Mouse (Mus musculus): ENCODE measurements at regions not wholly inside any gene's neighbourhood (a gene's known extent, or its start where the extent isn't known, plus 50 kb on each side); places are given as distances from the start of the nearest gene placed in this dataset.

DNA sequence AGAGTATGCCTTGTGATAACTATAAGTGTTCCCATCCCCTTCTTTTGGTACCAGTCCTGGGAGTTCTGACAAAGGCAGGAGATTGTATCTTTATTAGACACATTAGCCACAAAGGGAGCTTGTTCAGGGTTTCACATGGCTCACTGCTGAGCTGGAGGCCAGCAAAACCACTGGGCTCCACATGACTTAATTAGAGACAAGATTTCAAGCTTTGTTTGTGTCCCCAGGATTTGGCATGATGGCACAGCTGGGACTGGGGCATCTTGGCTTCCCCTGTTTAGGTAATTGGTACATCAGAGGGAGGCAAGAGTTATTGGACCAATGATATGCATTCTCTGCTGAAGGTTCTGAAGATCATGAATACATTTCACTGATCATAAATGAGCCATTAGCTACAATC lies 456.8 kb upstream of the Tmpo start:
- Histone ChIP-seq H3K27me3 (ENCODE audit: poor library complexity, severe bottlenecking) (no peaks in the 10 kb centered on the region), H3K4me3 (no peak overlapping the region), H3K9me3 (no peaks in the 10 kb centered on the region), H3K27ac (no peak overlapping the region), H3K36me3 (replicated peaks) (no peaks in the 10 kb centered on the region), H3K4me1 (peaks cover 8% of the 10 kb centered on the region)
- DNase-seq (ENCODE audit: extremely low spot score, low spot score): no peak

DNA sequence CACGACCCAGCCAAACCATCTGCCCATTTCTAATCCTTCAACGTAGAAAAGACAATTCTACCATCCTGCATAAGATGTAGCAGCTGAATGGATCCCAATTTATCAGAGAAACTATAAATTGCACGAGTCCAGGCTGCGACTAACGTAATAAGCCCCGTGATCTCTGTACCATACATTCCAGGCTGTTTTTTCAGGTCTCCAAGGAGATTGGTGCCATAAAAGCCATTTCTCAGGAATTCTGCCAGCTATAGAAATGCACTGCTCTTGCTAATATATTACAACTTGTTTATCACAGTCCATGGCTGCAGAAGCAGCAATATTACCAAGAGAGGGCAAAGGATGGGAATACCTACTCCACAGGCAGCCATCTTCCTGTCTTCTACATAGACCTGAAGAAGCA lies 447.6 kb upstream of the Tmpo start:
- no peak for DNase-seq (ENCODE audit: extremely low spot score, low spot score)
- Histone ChIP-seq H3K4me3 (no peak overlapping the region), H3K27ac (no peak overlapping the region), H3K36me3 (replicated peaks) (no peaks in the 10 kb centered on the region), H3K9me3 (no peaks in the 10 kb centered on the region), H3K27me3 (ENCODE audit: poor library complexity, severe bottlenecking) (no peaks in the 10 kb centered on the region), H3K4me1 (peaks cover 7% of the 10 kb centered on the region; the same call in 1 of the 2 replicates)
- 75% methylated on average over 6 of the region's 6 CpGs for WGBS

DNA sequence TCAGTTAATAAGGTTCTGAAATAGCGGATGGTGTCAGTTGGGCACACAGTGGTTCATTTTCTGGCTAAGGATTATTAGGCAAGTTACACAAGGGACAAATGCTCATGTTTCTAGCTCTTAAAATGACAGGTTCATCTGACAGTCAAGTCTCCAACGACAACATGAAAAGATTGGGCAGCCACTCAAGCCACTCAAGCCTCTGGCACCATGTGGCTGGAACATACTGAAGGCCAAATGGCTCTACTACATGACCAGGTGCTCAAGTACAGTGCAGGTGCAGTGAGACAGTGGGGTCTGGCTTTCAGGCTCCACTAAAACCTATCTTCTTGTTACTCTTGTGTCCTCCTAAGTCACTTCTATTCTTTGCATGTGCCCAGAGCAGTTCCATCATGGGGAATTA lies 441.2 kb upstream of the Tmpo start:
- Histone ChIP-seq H3K4me1 (peaks cover under 1% of the 10 kb centered on the region), H3K36me3 (replicated peaks) (no peaks in the 10 kb centered on the region), H3K27ac (no peak overlapping the region), H3K9me3 (no peaks in the 10 kb centered on the region), H3K4me3 (no peak overlapping the region), H3K27me3 (ENCODE audit: poor library complexity, severe bottlenecking) (no peaks in the 10 kb centered on the region)
- DNase-seq (ENCODE audit: extremely low spot score, low spot score): no peak
- WGBS: 90% methylated on average over 2 of the region's 2 CpGs

DNA sequence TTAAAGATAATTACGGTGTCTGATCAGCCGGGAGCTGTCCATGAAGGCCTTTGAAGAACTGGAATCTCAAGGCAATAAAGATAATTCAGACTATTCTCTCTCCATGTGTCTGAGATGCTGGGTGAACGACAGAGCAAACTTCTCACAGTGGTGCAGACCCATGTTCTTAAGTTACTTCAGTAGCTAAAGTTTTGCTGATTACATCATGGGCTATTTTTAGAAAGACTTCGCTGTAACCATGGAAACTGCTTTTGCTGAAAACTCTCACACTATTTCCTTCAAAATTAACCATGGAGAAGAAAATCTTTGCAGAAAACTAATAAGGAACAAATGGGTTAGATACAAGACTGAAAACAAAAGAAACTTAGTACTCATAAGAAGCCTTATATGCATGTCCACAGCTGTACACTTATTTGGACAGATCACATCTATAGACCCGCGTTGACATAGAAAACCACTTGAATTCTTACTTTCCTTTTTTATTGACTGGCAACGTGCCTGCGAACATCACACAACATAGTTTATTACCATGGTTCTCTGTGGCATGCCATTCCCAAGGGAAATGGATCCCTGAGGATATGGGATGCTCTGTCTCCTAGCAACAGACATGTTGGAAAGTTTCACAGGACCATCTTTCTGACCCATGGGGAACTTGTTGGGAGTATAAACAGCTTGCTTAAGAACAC lies 432.8 kb upstream of the Tmpo start:
- DNase-seq (ENCODE audit: extremely low spot score, low spot score): no peak
- no peaks in the 10 kb centered on the region for H3K36me3 ChIP-seq (replicated peaks)
- H3K4me3 ChIP-seq: no peak overlapping the region
- H3K9me3 ChIP-seq: no peaks in the 10 kb centered on the region
- H3K27ac ChIP-seq: no peak overlapping the region
- no peaks in the 10 kb centered on the region for H3K27me3 ChIP-seq (ENCODE audit: poor library complexity, severe bottlenecking)
- WGBS: 89% methylated on average over 8 of the region's 8 CpGs
- peaks cover 30% of the 10 kb centered on the region for H3K4me1 ChIP-seq

DNA sequence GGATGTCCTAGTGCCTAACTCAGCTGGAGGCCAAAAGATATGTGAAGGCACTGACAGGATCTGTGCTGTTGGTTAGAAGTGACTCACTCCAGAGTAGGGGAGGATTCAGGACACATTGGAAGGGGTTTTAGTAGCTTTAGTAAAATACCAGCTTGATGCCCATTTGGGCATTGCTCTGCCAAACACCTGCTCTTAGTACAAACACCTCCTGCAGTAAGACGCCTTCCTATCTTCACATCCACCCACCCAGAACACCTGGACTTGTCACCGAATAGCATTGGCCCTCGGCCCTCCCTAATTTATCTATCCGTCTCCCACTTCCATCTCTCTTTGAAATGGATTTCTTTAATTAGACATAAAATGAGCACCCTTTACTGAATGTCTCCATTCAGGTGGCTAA lies 430.9 kb upstream of the Tmpo start:
- DNase-seq (ENCODE audit: extremely low spot score, low spot score): no peak
- no peaks in the 10 kb centered on the region for H3K27me3 ChIP-seq (ENCODE audit: poor library complexity, severe bottlenecking)
- H3K4me3 ChIP-seq: no peak overlapping the region
- 93% methylated on average over 4 of the region's 4 CpGs for WGBS
- H3K4me1 ChIP-seq: peaks cover 27% of the 10 kb centered on the region
- H3K27ac ChIP-seq: no peak overlapping the region
- no peaks in the 10 kb centered on the region for H3K9me3 ChIP-seq
- no peaks in the 10 kb centered on the region for H3K36me3 ChIP-seq (replicated peaks)

DNA sequence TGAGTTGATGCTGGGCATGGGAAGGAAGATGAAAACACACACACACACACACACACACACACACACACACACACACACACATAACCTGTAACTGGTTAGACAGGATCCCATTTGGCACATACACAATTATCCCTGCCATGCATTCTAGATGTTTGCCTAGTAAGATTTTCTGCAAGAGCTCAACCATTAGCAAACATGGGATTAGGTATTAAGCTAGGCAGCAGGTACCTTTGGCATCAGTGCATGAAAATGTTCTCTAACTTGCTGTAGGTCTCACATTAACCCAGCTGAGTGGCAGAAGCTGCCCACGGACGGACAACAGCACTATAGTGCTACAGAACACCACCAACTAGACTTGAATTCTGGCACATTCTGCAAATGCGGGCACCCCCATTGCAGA lies 413.8 kb upstream of the Tmpo start:
- 95% methylated on average over 3 of the region's 3 CpGs for WGBS
- no peaks in the 10 kb centered on the region for H3K27me3 ChIP-seq (ENCODE audit: poor library complexity, severe bottlenecking)
- H3K27ac ChIP-seq: no peak overlapping the region
- DNase-seq (ENCODE audit: extremely low spot score, low spot score): no peak
- H3K9me3 ChIP-seq: no peaks in the 10 kb centered on the region
- no peaks in the 10 kb centered on the region for H3K36me3 ChIP-seq (replicated peaks)
- H3K4me3 ChIP-seq: no peak overlapping the region
- no peaks in the 10 kb centered on the region for H3K4me1 ChIP-seq

DNA sequence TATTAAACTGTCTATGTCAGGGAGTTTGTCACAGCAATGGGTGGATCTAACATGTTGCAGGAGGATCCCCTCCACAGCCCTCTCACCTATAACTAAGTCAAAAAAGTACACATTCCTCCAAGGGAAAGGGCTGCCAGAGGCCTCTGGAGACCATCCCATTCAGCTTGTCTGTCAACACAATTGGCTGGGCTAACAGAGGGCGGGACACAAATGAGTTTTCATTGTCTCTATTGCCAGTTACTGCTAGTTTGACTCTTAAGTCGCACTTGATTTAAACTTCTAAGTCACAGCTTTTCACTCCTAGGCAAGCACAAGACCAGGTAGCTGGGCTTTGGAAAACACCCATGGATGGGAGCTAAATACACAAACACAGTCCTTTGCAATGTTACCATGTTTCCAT lies 412.3 kb upstream of the Tmpo start:
- H3K9me3 ChIP-seq: no peaks in the 10 kb centered on the region

DNA sequence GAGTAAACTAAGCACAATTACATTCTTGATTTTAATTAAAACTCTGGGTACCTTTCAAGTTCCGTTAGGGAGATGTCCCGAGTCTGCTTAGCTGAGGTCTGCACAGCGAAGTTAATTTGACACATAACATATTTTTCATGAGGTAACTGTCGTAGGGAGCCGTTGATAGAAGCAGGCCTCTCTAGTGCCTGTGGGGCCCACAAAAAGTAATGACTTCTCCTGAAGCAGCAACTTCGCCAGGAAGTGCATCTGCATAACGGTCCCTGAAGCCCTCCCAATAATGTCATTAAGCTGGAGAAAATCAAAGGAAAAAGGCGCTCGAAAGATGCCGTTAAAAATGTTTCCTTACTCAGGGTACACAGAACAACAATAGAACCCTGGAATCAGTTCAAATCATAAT lies 410.7 kb upstream of the Tmpo start:
- Histone ChIP-seq H3K4me1 (no peaks in the 10 kb centered on the region), H3K4me3 (no peak overlapping the region), H3K27ac (no peak overlapping the region), H3K9me3 (no peaks in the 10 kb centered on the region), H3K36me3 (replicated peaks) (no peaks in the 10 kb centered on the region), H3K27me3 (ENCODE audit: poor library complexity, severe bottlenecking) (no peaks in the 10 kb centered on the region)
- 89% methylated on average over 10 of the region's 10 CpGs for WGBS
- no peak for DNase-seq (ENCODE audit: extremely low spot score, low spot score)

More for the DNA sequence above, 412.3 kb upstream of the Tmpo start:
- no peaks in the 10 kb centered on the region for H3K27me3 ChIP-seq (ENCODE audit: poor library complexity, severe bottlenecking)
- no peak overlapping the region for H3K27ac ChIP-seq
- no peak for DNase-seq (ENCODE audit: extremely low spot score, low spot score)
- WGBS: 91% methylated on average over 2 of the region's 2 CpGs
- no peaks in the 10 kb centered on the region for H3K4me1 ChIP-seq
- H3K4me3 ChIP-seq: no peak overlapping the region
- H3K36me3 ChIP-seq (replicated peaks): no peaks in the 10 kb centered on the region

DNA sequence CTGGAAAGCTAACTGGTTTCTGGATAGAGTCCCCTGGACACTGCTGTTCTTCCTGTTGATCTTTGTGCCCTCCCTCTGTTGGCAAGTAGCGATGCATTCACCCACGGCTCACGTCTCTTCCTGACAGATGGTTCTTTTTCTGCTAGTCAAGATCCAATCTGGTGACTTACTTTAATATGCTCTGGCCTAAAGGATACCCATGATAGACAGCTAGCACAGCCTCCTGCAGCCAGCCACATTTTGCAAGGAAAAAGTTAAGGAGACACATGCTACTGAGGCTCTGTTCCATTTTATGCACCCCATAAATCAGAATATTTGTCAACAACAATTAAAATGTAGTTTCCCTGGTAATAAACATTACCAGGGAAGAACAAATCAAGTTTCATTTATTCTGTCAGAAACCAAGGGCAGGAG lies 410.3 kb upstream of the Tmpo start:
- Histone ChIP-seq H3K36me3 (replicated peaks) (no peaks in the 10 kb centered on the region), H3K27ac (no peak overlapping the region), H3K4me1 (no peaks in the 10 kb centered on the region), H3K4me3 (no peak overlapping the region), H3K9me3 (no peaks in the 10 kb centered on the region), H3K27me3 (ENCODE audit: poor library complexity, severe bottlenecking) (no peaks in the 10 kb centered on the region)
- no peak for DNase-seq (ENCODE audit: extremely low spot score, low spot score)
- WGBS: 71% methylated on average over 3 of the region's 3 CpGs

DNA sequence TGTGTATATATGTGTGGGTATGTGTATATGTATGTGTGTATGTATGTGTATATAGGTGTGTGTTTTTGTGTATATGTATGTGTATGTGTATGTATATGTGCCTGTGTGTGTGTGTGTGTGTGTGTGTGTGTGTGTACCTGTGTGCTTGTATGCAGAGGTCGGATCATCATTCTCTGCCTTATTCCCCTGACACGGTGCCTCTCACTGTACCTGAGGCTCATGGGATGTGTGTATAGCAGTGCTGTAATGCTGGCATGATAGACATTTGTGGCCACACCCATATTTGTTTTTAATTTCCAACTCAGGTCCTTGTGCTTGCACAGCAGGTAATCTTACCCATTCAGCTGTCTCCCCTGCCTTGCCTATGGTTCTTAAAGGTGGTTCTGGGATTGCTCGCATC lies 402.1 kb upstream of the Tmpo start:
- Histone ChIP-seq H3K4me3 (no peak overlapping the region), H3K27ac (no peak overlapping the region), H3K27me3 (ENCODE audit: poor library complexity, severe bottlenecking) (no peaks in the 10 kb centered on the region), H3K4me1 (no peaks in the 10 kb centered on the region; the same call in 1 of the 2 replicates), H3K36me3 (replicated peaks) (no peaks in the 10 kb centered on the region), H3K9me3 (no peaks in the 10 kb centered on the region)
- DNase-seq (ENCODE audit: extremely low spot score, low spot score): no peak
- 94% methylated on average over 3 of the region's 3 CpGs for WGBS

DNA sequence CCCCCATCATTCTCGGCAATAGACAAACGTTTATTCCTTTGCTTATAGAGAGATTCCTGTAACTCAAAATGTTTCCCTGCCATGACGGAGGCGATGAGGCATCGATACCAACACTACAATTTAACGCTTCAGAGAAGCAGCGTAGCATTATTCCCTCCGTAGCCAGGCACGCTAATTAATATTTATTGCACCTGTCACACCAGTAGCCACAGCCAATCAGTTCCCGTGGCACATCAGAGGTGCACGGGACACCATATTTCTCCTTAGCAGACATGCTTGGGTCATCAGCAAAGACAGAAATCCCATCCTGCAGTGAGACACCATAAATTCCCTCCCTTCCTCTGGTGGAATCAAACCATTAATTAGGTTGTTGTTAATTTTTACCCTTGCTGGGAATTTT lies 399.8 kb upstream of the Tmpo start:
- H3K27ac ChIP-seq: no peak overlapping the region
- no peaks in the 10 kb centered on the region for H3K36me3 ChIP-seq (replicated peaks)
- no peak overlapping the region for H3K4me3 ChIP-seq
- H3K9me3 ChIP-seq: no peaks in the 10 kb centered on the region
- no peaks in the 10 kb centered on the region for H3K27me3 ChIP-seq (ENCODE audit: poor library complexity, severe bottlenecking)
- no peak for DNase-seq (ENCODE audit: extremely low spot score, low spot score)
- H3K4me1 ChIP-seq: no peaks in the 10 kb centered on the region; the same call in 1 of the 2 replicates
- 89% methylated on average over 11 of the region's 11 CpGs for WGBS

DNA sequence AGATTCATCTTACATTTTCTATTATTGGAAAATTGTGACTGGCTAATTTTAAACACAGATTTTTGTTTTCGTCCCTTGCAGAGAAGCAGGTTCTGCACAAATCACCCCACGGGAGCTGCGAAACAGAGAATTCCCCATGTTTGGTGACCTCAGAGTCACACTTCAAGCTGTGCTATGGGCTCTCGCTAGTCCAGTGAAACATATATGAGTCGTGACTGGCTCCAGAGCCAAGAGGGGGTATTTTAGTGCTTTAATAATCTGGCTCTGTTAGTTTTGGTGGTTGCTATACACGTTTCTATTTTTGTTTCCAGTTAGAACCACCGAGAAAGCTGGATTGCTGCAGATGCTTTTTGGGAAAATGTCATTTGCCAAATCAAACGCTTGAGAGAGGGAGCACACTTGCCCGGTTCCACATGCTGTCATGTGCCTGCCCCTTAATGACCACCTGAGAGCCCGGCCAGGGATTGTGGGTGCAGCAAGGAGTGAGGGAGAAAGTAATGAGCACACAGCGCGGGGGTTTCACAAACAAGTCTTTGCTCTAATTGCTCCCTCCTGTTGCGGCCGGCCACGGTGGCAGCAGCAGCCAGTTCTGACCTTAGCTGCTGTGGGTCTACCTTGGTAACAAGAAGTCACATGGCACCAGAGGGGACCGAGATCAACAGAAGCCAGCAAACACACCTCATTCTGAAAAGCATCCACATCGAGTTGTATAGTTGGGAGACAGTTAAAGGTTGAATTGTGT lies 394.4 kb upstream of the Tmpo start:
- Histone ChIP-seq H3K27me3 (ENCODE audit: poor library complexity, severe bottlenecking) (no peaks in the 10 kb centered on the region), H3K36me3 (replicated peaks) (no peaks in the 10 kb centered on the region), H3K9me3 (no peaks in the 10 kb centered on the region), H3K4me1 (peaks cover 9% of the 10 kb centered on the region), H3K27ac (no peak overlapping the region), H3K4me3 (no peak overlapping the region)
- DNase-seq (ENCODE audit: extremely low spot score, low spot score): no peak
- WGBS: 82% methylated on average over 17 of the region's 17 CpGs

DNA sequence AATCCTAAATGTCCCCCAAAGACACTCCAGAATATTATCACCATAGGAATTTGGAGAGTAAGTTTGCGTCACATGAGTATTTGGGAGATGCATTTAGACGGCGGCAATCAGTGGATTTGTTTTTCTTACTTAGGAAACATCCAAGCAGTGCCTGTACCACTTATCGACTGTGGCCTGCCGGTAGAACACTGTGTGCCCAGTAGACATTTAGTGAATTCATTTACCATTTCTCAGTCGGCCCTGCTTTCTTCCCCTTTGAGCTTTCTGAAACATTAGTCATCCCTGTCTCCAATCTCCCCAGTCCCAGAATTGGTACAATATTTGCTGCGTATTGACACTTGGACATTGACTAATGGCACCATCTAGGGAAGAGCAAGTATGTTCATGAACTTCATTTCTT lies 391.7 kb upstream of the Tmpo start:
- no peaks in the 10 kb centered on the region for H3K36me3 ChIP-seq (replicated peaks)
- H3K27ac ChIP-seq: no peak overlapping the region
- WGBS: 94% methylated on average over 7 of the region's 7 CpGs
- H3K9me3 ChIP-seq: no peaks in the 10 kb centered on the region
- no peak overlapping the region for H3K4me3 ChIP-seq
- H3K27me3 ChIP-seq (ENCODE audit: poor library complexity, severe bottlenecking): no peaks in the 10 kb centered on the region
- H3K4me1 ChIP-seq: peaks cover 11% of the 10 kb centered on the region
- no peak for DNase-seq (ENCODE audit: extremely low spot score, low spot score)

Measured in forebrain, embryonic 10.5 days (tissue).